Mouse (Mus musculus): ENCODE measurements at regions not wholly inside any gene's neighbourhood (a gene's known extent, or its start where the extent isn't known, plus 50 kb on each side); places are given as distances from the start of the nearest gene placed in this dataset.
A peak's percentile ranks its signal among the peaks of the same experiment; 100 is the strongest.
"Not testable (repeated sequence)": the region's sequence is repeated elsewhere in the genome, so short reads cannot be mapped to it uniquely, and the experiment has no call there.

DNA sequence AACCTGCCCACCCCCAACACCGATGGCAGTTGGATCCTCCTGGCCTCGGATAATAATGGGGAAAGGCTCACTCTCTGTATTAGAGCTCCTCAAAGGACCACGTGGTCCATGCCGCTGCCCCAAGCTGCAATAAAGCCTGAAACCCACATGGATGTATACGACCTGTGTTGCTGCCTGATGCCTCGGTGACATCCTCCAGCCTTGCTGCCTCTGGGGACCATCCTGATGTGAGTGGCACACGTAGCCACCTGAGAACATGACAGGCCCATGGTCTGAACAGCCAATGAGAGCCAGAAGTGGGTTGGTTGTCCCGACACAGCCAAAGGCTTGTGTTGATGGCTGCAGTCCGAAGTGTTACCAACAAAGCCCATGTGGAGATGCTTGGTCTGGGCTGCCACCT, 283.4 kb upstream of the Cdh4 start:
- intact Hi-C loops (cut with DNase I; ENCODE audit: low total_unique reads), result no loop called here

DNA sequence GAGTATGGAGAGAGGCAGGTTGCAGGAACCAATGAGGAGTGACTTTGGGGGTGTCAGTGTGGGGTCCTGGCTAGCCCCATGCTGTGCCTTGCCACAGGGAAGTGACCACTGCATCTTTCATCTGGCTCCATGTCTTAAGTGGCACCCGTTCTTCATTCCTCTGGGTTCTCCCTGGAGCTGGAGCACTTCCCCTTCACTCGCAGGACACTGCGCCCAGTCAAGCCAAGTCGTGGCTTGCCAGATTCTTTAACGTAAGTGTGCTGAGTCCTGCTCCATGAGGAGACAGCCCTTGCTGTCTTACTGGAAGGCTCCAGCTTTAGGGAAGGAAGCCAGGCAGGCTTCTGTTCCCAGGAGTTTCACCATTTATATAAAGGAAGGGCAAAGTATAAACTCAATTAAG, 279.1 kb upstream of the Cdh4 start:
- no peak for DNase-seq
- intact Hi-C loops (cut with DNase I; ENCODE audit: low total_unique reads), result no loop called here

More for the DNA sequence above, 283.4 kb upstream of the Cdh4 start:
- DNase-seq, result no peak

DNA sequence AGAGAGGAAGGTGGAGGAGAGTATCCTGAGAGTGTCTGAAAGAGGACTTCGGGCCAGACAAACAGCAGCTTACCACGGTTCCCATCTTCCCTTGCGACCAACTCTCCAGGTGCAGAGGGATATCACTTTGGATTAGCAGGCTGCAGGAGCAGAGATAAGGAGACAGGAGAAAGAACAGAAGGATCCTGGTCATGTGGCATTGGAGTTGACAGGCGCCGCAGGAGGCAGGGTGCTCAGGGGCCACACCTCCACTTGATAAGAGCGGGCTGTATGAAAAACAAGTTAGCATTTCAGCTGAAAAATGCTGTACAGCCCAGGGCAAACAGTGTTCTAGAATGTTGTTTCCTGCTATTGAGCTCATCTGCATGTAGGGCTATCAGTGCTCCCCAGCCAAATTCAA, 272.1 kb upstream of the Cdh4 start:
- DNase-seq, result no peak
- intact Hi-C loops (cut with DNase I; ENCODE audit: low total_unique reads), result no loop called here

DNA sequence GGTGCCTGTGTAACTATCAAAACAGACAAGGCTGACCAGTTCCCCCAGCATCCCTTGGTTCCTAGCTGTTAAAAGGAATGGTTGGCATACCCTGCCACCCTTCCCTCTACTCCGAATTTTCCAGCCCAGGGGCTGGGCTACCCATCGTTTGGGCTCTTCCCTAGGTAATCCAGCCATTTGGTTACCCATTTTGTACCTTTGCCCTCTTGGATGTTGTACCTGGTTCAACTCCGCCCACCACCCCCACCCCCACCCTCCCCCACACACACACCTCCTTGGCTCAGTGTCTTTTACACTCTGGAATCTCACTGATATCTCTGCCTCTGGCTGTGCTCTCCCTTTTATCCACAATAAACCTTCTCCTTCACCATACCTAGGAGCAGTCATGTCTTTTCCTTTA, 271.6 kb upstream of the Cdh4 start:
- DNase-seq, result no peak
- intact Hi-C loops (cut with DNase I; ENCODE audit: low total_unique reads), result no loop called here

DNA sequence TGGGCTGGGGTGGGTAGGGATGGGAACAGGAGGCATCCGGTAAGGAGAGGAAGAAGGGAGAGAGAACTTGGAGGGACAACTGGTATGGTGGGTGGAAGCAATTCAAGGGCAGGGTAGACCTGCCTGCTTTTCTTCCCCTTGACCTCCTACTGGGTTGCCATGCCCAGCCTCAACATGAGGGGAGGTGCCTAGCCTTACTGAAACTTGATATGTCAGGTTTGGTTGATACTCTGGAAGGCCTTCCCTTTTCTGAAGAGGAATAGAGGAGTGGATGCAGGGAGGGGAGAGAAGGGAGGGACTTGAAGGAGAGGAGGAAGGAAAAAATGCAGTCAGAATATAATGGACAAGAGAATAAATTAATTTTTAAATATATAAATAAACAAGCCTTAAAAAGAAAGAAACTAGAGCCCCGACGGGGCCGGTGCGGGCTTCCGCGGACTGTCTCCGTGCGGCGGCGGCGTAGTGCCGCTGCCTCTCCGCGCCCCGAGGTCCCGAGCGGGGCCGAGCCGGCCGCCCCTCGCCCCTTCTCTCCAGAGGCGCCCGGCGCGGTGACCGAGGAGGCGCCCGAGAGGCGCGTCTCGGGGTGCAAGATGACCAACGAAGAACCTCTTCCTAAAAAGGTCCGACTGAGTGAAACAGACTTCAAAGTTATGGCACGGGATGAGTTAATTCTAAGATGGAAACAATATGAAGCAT, 265.2 kb upstream of the Cdh4 start:
- DNase-seq; intact Hi-C loops (cut with DNase I; ENCODE audit: low total_unique reads): not testable (repeated sequence)

DNA sequence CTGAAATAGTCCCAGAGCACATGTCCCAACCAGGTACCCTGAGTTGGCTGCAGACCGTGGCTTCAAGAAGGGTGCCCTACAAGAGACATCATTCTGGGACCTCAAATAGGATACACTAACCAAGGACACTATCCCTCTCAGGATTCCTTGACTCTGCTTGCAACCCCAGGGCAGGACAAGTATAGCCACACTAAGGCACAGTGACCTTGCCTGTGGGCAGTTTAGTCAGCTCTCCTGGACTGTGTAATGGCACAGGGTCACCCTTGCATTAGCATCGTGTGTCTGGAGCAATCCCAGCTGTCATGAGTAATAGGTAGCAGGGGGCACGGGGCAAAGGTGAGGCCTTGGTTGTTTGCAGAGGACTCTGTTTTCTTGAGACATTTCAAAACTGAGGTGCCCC, 260.9 kb upstream of the Cdh4 start:
- DNase-seq, result no peak
- intact Hi-C loops (cut with DNase I; ENCODE audit: low total_unique reads), result no loop called here

DNA sequence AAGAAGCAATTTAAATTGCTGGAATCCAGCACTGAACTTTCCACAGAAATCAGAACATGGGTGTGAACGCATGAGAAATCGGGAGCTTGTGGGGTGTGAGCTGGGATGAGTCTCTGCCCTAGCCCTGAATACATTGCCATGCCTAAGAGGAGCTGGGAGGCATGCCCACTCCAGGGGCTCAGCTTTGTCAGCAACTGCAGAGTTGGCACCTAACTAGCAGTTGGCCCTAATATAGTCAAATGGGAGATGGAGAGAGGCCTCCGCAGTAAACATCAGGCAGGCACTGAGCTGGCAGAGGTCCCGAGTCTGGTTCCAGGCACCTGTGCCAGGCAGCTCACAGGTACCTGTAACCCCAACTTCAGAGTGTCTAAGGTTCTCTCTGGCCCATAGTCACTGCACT, 260.1 kb upstream of the Cdh4 start:
- intact Hi-C loops (cut with DNase I; ENCODE audit: low total_unique reads), result no loop called here
- DNase-seq, result no peak

DNA sequence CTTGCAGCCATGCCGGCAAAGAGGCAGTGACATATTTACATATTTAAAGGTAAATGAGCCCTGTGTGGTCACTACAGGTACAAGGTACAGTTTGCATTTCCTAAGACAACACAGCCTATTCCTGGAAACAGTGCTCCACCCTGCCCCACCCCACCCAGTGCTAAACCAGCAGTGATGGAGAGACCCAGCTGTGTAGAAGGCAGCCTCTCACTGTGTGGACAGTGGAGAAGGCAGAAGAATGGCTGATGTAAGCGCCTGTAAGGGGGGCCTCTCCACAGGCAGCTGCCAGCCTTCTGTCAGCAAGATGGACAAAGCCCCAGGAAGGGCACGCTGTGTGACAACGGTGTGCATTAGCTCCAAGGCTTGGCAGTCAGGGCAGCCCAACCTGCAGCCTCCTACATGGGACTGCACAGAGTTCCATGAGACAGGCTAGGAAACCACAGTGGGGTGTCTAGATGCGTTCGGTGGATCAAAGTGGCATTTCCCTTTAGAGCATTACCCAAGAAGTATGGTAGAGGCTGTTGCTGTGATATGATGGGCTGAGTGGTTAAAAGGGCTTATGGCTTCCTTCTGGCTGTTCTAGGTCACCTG, 249.2 kb upstream of the Cdh4 start:
- DNase-seq, result no peak
- intact Hi-C loops (cut with DNase I; ENCODE audit: low total_unique reads), result no loop called here

DNA sequence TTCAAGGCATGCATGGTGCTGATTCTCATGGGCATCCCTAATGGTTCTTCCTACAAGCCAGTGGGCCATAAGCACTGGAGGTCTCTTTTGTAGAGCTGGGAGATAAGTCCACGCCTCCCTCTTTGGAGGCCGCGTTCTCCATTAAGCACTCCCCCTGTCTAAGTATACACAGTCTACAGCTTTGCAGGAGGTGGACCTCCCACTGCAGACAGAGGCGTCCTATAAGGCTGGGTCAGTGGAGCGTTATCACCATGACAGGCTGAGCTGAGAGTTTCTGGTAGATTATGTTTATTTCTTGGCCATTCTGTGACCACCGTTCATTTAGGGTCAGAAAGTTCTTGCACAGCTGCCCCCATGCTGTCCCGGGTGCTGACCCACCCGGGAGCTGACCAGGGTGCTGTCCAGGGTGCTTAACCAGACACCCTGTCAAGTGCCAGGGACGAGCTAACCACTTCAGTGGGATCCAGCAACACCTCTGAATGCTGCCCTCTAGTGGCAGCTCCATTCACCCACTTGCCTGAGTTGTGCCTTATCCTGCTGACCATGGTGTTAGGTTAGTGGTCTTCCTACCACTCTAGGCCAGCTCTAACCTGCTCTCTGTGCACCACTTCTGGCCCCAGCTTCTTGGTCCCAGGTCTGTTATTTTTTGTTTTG, 248.6 kb upstream of the Cdh4 start:
- DNase-seq, result peak; percentile 77
- intact Hi-C loops (cut with DNase I; ENCODE audit: low total_unique reads), result no loop called here

DNA sequence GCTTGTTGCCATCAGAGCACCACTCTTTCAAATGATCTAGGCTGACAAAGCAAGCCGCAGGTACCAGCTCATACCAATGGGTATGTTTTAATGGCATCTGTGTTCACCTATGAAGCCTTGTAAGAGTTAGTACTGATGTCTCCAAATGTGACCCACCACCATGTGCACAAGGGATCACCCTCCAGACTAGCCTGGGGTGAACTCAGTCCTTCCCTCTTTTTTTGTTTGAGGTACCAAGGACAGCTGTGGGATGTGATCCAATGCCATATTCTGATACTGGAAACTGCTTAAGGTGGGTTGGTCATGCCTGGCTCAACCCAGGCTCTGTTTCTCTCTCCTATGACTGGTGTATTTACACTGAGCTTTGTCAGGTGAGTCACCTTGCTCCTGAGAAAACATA, 244.8 kb upstream of the Cdh4 start:
- no peak for DNase-seq
- intact Hi-C loops (cut with DNase I; ENCODE audit: low total_unique reads), result no loop called here

DNA sequence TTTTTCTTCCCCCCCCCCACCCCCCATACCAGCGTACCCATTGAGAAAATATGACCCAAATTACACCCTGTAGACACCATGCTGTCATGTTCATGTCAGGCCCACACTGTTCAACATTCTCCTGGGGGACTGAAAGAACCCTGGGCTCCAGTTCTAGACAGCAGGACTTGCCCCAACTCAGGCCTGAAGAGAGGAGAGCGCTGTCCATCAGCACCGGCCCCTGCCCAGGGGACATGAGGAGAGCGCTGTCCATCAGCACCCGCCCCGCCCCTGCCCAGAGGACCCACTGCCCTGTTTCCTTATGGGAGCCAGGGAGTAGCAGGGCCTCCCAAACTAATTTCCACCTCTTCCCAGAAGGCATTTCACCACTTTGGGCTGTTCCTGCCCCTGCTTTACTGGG, 241.7 kb upstream of the Cdh4 start:
- DNase-seq, result peak; percentile 30
- intact Hi-C loops (cut with DNase I; ENCODE audit: low total_unique reads), result no loop called here

DNA sequence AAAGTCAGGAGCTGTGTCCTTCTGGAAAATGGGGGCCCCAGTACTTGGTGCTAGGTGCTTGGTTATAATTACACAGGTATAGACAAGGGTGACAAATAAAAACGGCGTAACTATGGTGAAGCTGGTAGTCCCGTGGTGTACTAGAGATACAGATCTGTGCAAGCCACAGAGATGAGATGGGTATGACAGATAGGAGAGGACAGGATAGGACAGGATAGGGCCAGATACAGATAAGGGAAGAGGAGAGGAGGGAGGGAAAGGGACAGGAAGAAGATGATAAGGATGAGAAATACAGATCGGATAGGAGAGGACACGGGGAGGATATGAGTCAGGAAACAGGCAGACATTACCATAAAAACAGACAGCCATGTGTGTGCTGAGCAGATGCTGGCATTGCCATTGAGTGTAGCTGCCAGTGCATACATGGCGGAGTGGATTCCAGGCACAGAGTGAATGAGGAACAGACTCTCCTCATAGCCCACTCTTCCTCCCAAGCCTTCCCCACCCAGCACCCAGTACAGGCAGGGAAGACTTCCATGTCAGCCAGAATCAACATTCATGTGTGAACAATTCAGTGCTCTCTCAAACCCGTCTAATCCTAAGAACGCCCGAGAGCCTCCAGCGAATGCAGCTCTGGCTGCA, 231.9 kb upstream of the Cdh4 start:
- no peak for DNase-seq
- intact Hi-C loops (cut with DNase I; ENCODE audit: low total_unique reads), result no loop called here

DNA sequence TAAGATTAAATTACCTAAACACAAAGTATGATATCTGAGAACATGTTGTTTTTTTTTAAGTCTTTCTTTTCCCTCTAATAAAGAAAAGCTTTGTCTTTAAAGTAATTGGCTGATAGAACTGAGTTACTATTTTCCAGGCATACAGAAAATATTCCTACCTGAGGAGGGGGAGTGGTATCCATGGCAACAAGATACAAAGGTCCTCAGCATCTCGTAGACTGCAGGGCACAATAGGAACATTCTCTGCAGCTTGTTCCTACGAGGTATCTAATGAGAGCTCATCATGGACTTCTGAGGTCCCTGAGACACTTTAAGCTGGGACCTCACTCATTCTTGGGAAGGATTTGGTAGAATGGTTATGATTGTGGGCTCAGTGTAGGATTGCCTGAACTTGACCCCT, 225.5 kb upstream of the Cdh4 start:
- no peak for DNase-seq
- intact Hi-C loops (cut with DNase I; ENCODE audit: low total_unique reads), result no loop called here

DNA sequence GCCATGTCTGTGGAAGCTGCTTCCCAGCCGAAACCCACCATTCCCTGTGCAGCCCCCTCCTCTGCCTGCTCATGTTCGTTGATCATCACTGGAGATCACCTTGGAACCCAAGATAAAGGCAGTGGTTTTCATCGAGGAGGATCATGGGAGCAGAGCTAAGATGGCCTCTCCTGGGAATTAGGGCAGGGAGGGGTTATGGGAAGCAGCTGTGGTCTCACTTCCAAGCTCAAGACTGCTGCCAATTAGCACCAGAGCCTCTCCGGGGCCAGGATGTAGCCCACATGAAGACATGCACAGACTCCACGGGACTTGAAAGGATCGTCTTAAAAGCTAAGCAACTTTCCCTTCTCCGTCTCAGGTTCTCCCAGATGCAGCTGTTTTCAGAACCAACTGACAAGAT, 214.1 kb upstream of the Cdh4 start:
- DNase-seq, result no peak
- intact Hi-C loops (cut with DNase I; ENCODE audit: low total_unique reads), result no loop called here

DNA sequence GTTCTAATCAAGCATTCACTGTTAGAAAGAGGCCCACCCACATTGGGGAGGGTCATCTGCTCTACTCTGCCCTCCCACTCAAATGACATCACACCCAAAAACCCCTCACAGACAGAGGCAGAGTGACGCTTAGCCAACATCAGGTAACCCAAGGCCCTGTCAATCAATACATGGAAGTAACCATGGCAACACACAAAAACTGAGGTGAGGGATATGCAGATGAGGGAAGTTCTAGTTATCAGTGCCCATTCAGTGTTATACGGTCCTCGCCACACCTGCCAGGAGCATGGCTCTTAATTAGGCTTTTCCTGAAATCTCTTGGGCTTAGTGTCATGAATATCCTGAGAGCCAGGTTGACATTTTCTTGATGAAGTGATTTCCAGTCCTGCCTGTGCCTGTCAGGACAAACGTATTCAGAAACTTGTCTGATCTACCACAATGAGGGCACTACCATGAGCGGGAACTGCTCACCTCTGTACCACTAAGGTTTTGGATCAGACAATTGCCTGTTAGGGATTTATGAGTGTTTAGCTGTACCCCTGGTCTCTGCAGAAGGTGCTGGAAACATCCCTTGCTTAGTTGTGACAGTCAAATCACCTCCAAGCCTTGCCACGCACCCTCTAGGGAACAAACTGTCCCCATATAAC, 210.4 kb upstream of the Cdh4 start:
- intact Hi-C loops (cut with DNase I; ENCODE audit: low total_unique reads), result no loop called here
- no peak for DNase-seq

DNA sequence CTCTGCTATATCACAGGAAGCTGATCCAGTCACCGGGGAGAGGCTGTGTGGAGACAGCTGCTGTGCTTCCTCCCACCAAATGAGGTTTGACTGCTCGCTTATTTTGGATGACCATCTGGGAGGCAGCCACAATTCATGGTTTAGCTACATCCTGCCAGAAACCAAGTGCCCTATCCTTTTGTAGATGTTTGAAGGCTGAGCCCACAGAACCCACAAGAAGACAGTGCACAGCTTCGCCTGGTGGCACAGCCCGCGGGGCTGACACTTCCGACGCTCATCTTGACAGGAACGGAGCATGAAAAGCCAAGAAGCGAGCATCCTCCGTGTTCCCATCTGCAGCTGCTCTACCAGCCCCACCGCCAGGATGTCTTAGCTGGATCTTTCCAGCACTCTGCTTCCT, 204.1 kb upstream of the Cdh4 start:
- DNase-seq, result no peak
- intact Hi-C loops (cut with DNase I; ENCODE audit: low total_unique reads), result no loop called here

DNA sequence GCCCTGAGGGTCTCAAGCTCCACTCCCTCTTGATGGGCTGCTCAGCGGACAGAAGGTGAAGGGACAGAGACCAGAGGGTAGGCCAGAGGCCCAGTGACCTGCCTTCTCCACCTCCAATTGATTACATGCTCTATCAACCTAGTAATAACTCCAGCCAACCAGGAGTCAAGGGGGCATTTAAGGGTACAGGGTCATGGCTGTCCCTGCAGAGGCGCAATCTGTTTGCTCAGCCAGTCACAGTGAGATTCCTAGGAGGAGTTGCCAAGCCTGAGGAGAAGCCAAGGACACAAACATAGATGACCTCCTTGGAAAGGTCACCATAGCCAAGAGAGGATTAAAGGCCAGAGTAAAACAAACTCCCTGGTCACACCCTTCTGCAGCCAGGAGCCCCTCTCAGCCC, 181.3 kb upstream of the Cdh4 start:
- intact Hi-C loops (cut with DNase I; ENCODE audit: low total_unique reads), result no loop called here
- no peak for DNase-seq

DNA sequence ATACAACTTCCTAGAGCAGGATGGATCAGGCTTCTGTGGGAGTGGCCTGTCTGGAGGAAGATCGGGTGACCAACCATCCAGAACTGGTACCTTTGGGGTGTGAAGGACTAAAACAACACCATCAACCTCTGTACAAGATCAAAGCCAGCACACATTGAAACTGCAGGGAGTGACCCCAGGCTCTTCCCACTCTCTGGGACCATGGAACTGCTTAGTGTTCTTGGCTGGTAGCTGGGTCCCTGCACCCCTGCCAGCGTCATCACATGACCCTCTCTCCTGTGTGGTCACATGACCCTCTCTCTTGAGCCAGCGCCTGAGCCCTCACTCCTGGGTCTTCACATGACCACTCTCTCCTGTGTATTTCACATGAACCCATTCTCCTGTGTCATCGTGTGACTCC, 178.3 kb upstream of the Cdh4 start:
- intact Hi-C loops (cut with DNase I; ENCODE audit: low total_unique reads), result no loop called here
- no peak for DNase-seq

DNA sequence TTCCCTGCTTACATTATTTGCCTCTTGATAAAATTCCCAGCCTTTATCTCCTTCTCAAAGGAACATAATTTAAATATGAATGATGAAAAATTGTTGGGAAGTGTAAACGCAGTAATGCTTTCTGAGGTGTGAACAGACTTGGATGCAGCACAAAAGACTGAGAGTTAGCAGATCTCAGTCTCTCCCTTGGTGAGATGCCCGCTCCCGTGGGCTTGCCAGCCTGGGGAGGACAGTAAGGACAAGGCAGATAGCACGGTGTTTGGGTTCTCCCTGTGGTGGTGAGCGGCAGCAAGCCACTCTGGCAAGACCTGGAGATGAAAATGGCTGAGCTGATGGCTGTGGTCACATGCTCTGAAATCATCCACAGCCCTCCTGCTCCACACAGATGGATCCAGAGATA, 176.8 kb upstream of the Cdh4 start:
- intact Hi-C loops (cut with DNase I; ENCODE audit: low total_unique reads), result no loop called here
- no peak for DNase-seq

DNA sequence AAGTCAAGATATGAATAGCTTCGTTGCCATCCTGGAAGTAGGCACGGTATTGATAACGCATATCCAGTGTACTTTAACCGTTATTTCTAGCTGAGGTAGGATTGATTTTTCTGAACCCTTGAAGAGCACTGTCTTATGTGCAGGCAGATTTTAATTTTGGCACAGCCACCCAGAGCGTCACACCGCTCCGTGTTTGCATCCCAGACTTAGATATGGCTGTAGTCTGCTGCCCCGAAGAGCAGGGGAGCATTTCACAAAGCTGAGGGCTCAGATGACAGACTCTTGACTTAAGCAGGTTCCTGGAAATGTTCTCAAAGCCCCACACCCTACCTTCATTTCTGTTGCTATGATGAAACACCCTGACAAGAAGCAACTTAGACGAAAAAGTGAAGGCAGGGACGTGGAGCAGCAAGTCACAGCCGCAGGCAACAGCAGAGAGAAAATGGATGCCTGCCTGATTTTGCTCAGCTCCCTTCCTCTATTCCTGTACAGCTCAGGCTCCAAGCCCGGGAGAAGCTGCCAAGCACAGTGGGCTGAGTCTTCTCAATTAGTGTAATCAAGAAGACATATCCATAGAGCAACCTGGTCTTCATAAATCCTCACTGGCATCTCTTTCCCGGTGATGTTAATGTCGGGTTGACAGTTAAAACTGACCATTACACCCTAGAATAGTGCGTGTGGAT, 164.9 kb upstream of the Cdh4 start:
- DNase-seq, result no peak
- intact Hi-C loops (cut with DNase I; ENCODE audit: low total_unique reads), result no loop called here
